Mouse (Mus musculus): ENCODE data around the gene Olfr1260. TPM values are rescaled to one million over a fixed set of nuclear protein-coding genes. Genes with fewer than 3 reads are reported as not detected.

The Olfr1260 gene
- polyA plus RNA-seq (2012), result not detected in 2 replicates

GRCm38 (mm10) chr2:89974184-89974583 lies at the start of gene Olfr1260:
TSS of gene Olfr1260 (plus strand) at chr2:89974340.

GRCm38 (mm10) chr2:89927009-89927408 lies 47.1 kb upstream of the Olfr1260 start, which contains the start of gene Olfr1258:
TSS of gene Olfr1258 (plus strand) at chr2:89927309.

GRCm38 (mm10) chr2:89948564-89948963 lies 25.6 kb upstream of the Olfr1260 start, which contains the start of gene Olfr1259:
TSS of gene Olfr1259 (minus strand) at chr2:89948664.

GRCm38 (mm10) chr2:89990921-89991320 lies 16.8 kb downstream of the Olfr1260 start, which contains the start of gene Olfr1261:
TSS of gene Olfr1261 (plus strand) at chr2:89991221.

GRCm38 (mm10) chr2:89999845-90000244 lies 25.7 kb downstream of the Olfr1260 start, which contains the start of gene Olfr1262:
TSS of gene Olfr1262 (plus strand) at chr2:90000145.

GRCm38 (mm10) chr2:90011831-90012230 lies 37.7 kb downstream of the Olfr1260 start, which contains the start of gene Olfr1263:
TSS of gene Olfr1263 (plus strand) at chr2:90012131.

GRCm38 (mm10) chr2:90025477-90025876 lies 51.3 kb downstream of the Olfr1260 start, which contains the start of gene Olfr1264:
TSS of gene Olfr1264 (minus strand) at chr2:90025577.

Other genes starting within 250 kb of the Olfr1260 start
- gene Olfr1252, start 249.3 kb upstream of the Olfr1260 start, polyA plus RNA-seq (2012), result not detected in 2 replicates
- gene Olfr1253, start 217.2 kb upstream of the Olfr1260 start, polyA plus RNA-seq (2012), result not detected in 2 replicates
- gene Olfr1254, start 180.7 kb upstream of the Olfr1260 start, polyA plus RNA-seq (2012), result not detected in 2 replicates
- gene Olfr1255, start 162.3 kb upstream of the Olfr1260 start, polyA plus RNA-seq (2012), result not detected in 2 replicates
- not detected in 2 replicates for gene Olfr1256, start 132.8 kb upstream of the Olfr1260 start, polyA plus RNA-seq (2012)
- not detected in 2 replicates for gene Olfr48, start 126.1 kb upstream of the Olfr1260 start, polyA plus RNA-seq (2012)
- gene Olfr1257, start 95.9 kb upstream of the Olfr1260 start, polyA plus RNA-seq (2012), result not detected in 2 replicates
- gene Olfr1258, start 47.0 kb upstream of the Olfr1260 start, polyA plus RNA-seq (2012), result 0.01 TPM in 1 of 2 replicates, not detected in the other
- not detected in 2 replicates for gene Olfr1259, start 25.7 kb upstream of the Olfr1260 start, polyA plus RNA-seq (2012)
- gene Olfr1261, start 16.9 kb downstream of the Olfr1260 start, polyA plus RNA-seq (2012), result not detected in 2 replicates
- not detected in 2 replicates for gene Olfr1262, start 25.8 kb downstream of the Olfr1260 start, polyA plus RNA-seq (2012)
- gene Olfr1263, start 37.8 kb downstream of the Olfr1260 start, polyA plus RNA-seq (2012), result 0.03 TPM in 1 of 2 replicates, not detected in the other
- not detected in 2 replicates for gene Olfr1264, start 51.2 kb downstream of the Olfr1260 start, polyA plus RNA-seq (2012)
- gene Olfr1265, start 61.0 kb downstream of the Olfr1260 start, polyA plus RNA-seq (2012), result not detected in 2 replicates
- gene Olfr140, start 89.3 kb downstream of the Olfr1260 start, polyA plus RNA-seq (2012), result 0.08 TPM in 1 of 2 replicates, not detected in the other
- not detected in 2 replicates for gene Olfr1269, start 147.1 kb downstream of the Olfr1260 start, polyA plus RNA-seq (2012)
- gene Olfr32, start 168.0 kb downstream of the Olfr1260 start, polyA plus RNA-seq (2012), result 0.02 TPM in 1 of 2 replicates, not detected in the other
- gene Olfr1270, start 178.8 kb downstream of the Olfr1260 start, polyA plus RNA-seq (2012), result 0.02 TPM in 1 of 2 replicates, not detected in the other

Measured in megakaryocyte-erythroid progenitor cell, adult 5 weeks (primary cell).